Mouse (Mus musculus) G1E (cell line): ENCODE results near the gene Tmem120a.

Experiments
- CTCF ChIP-seq: IDR thresholded peaks from 2 replicates; pipeline ENCODE4 v1.5.1; 2012; ENCODE audit warnings: low read depth, low read length, inconsistent platforms, mixed read lengths
- GATA1 ChIP-seq: IDR thresholded peaks from 2 replicates; pipeline ENCODE4 v1.6.1; 2012; ENCODE audit warnings: borderline replicate concordance, low read length, inconsistent platforms, mixed read lengths
- TAL1 ChIP-seq: conservative IDR thresholded peaks from 2 replicates; pipeline ENCODE4 v1.6.1; 2012; ENCODE audit warnings: low read depth, low read length, inconsistent platforms, mixed read lengths

- peak; percentile 69 for TF ChIP-seq CTCF
- no peak for TF ChIP-seq GATA1
- no peak for TF ChIP-seq TAL1
Observed at GRCm38 (mm10) chr5:135763526-135763925, 19.3 kb upstream of the Tmem120a start.
